Mouse (Mus musculus) thymus, adult 2 months (tissue): ENCODE measurements around the gene Nr1d1. TPM values are rescaled to one million over a fixed set of nuclear protein-coding genes. Genes with fewer than 3 reads are reported as not detected.

Source experiments
- DNase-seq: peaks from one replicate; pipeline ENCODE4 v3.0.0; 2021
- H3K27ac ChIP-seq: fragments of 200-500 bp; 2 replicates; pipeline ENCODE4 v1.5.1; 2012; ENCODE audit warnings: low read length, control low read depth; ENCODE audit not compliant: control insufficient read depth, insufficient read depth
- H3K27me3 ChIP-seq: fragments of 200-500 bp; 2 replicates; pipeline ENCODE4 v1.6.1; 2012; ENCODE audit warnings: mild to moderate bottlenecking, low read length, moderate library complexity, mixed read lengths; ENCODE audit not compliant: control insufficient read depth, insufficient read depth
- H3K36me3 ChIP-seq: fragments of 200-500 bp; 2 replicates; pipeline ENCODE4 v1.6.1; 2012; ENCODE audit warnings: mild to moderate bottlenecking, low read length, moderate library complexity; ENCODE audit not compliant: control insufficient read depth, insufficient read depth
- H3K4me1 ChIP-seq: fragments of 200-500 bp; replicated peaks from 2 replicates; pipeline ENCODE4 v1.6.1; 2012; ENCODE audit warnings: low read length; ENCODE audit not compliant: control insufficient read depth, insufficient read depth
- H3K4me3 ChIP-seq: fragments of 200-500 bp; 2 replicates; pipeline ENCODE4 v1.5.1; 2012; ENCODE audit warnings: mild to moderate bottlenecking, low read length, control low read depth, moderate library complexity; ENCODE audit not compliant: control insufficient read depth, insufficient read depth
- CTCF ChIP-seq: fragments of 200-500 bp; IDR thresholded peaks from 2 replicates; pipeline ENCODE4 v1.5.1; 2012; ENCODE audit warnings: mild to moderate bottlenecking, control low read depth, low read length, moderate library complexity, borderline replicate concordance; ENCODE audit not compliant: control insufficient read depth, poor library complexity, insufficient read depth; ENCODE audit errors: extremely low read depth
- POLR2A ChIP-seq: fragments of 200-500 bp; IDR thresholded peaks from 2 replicates; pipeline ENCODE4 v1.6.1; 2012; ENCODE audit warnings: mild to moderate bottlenecking, low read length, control low read depth, moderate library complexity; ENCODE audit not compliant: control insufficient read depth, poor library complexity, insufficient read depth; ENCODE audit errors: extremely low read depth
- WGBS: fragments of 180-500 bp; shearing (Covaris S2); methylation state at CpG from one replicate; pipeline ENCODE4 v1.1.7; 2018; 5-methylcytosine and 5-hydroxymethylcytosine counted together
- polyA plus RNA-seq: library from polyadenylated mRNA; depleted of rRNA; stranded (reverse); fragments of >200 nt; gene quantifications from 2 replicates; pipeline ENCODE4 v1.2.3, GENCODE M21; 2012

The Nr1d1 gene
- polyA plus RNA-seq, 1 experiment = 37.7 TPM

DNA sequence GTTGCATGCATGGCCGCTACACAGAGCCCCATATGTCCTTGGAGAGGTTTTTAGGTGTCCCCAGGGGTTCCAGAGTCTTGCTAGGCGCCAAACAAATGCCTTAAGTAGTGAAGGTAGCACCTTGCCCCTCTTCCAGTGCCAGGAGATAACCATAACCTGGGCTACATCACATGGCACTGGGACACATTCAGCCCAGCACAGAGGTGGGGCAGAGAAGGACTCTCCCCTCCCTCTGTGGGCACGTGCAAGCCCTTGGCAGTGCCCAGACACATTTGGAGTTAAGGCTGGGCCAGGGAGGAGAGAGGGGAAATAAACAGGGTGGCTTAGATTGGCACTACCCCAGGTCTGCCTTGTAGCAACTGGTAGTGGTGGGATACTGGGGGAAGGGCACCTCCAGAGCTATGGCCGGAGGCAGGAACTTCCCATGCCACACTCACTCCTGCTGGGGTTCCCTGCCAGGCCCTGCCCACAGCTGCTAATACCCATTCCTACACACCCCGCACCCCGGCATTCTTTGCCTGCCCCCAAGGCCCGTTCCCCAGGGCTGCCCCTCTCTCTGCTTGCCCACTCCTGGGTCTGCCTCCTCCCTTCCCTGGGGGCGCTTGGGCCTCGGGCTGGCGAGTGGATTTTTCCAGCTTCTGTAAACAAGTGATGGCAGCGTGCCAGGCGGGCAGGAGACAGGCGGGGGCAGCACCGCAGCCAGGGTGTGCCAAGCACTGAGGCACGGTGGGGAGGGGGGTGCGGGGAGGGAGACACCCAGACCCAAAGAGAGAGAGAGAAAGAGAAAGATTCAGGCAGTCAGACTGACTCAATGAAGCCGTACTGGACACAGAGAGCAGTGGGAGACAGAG lies 24.6 kb downstream of the Nr1d1 start:
- no peak for DNase-seq
- Histone ChIP-seq H3K36me3 (no peaks in the 10 kb centered on the region), H3K27ac (no peak overlapping the region), H3K4me1 (peaks cover 56% of the 10 kb centered on the region), H3K4me3 (no peak overlapping the region), H3K27me3 (no peaks in the 10 kb centered on the region)
- TF ChIP-seq CTCF (no peak), POLR2A (no peak)
- 40% methylated on average over 17 of the region's 17 CpGs for WGBS

DNA sequence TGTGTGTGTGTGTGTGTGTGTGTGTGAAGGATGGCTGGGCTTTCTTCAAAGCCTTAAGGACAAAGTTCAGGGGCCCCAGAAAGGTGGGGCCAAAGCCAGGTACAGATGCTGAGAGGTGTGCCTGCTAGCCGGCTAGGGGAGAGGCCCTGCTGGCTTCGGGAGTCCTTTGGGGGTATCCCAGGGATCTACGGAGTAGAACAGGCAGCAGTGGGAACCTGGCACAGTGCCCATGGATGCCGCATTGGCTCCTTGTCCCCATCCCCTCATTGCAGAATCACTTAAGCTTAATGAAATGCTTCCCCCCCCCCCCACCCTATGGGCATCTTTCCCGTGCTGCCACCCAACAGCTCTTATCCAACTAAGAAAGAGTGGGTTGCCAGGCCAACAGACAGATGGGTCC lies 25.4 kb downstream of the Nr1d1 start:
- Histone ChIP-seq H3K4me3 (no peak overlapping the region), H3K4me1 (peaks cover 59% of the 10 kb centered on the region), H3K36me3 (no peaks in the 10 kb centered on the region), H3K27me3 (no peaks in the 10 kb centered on the region), H3K27ac (no peak overlapping the region)
- TF ChIP-seq POLR2A (no peak), CTCF (no peak)
- WGBS = 94% methylated on average over 5 of the region's 5 CpGs
- DNase-seq = no peak

DNA sequence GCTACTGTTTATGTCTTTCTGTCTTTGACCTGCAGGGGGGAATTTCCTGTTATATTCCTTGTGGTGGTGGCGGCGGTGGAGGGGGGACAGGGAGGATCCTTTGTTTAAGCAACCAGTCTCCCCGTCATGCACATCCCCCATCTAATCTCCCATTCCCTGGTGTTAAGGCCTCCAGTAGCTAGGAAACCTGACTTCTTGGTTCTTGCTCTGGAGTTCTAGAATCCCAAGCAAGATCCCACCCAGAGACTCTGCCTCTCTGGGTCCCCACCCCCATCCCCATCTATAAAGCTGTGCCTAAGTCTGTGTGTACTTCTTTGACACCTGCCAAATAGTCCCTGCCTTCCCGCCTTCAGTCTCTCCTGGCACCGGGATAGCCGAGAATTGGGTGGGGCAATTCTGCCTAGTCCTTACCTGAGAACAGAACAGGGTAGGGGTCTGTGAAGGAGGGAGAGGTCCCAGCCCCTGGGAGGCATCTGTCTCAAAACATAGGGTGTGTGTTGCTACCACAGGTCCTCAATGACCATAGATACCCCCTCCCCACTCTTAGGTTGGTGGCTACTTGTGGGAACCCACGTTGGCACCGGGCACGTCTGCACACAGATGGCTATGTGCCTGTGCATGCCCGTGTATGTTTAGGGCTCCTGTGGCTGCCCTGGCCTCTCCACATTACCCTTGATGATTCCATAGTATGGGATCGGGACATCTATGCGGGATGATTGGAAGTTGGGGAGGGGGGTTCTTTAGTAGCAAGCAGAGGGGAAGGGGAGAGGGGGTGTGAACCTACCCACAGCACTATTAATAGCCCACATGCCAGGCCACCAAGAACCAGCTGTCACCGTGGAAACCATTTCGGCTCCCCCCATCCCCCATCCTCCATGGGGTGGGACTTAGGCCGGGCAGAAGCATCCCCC lies 26.4 kb downstream of the Nr1d1 start:
- WGBS = 52% methylated on average over 15 of the region's 15 CpGs
- no peaks in the 10 kb centered on the region for H3K36me3 ChIP-seq
- TF ChIP-seq POLR2A (no peak), CTCF (no peak)
- no peak overlapping the region for H3K27ac ChIP-seq
- no peaks in the 10 kb centered on the region for H3K27me3 ChIP-seq
- DNase-seq = no peak
- H3K4me3 ChIP-seq = no peak overlapping the region
- peaks cover 63% of the 10 kb centered on the region for H3K4me1 ChIP-seq

DNA sequence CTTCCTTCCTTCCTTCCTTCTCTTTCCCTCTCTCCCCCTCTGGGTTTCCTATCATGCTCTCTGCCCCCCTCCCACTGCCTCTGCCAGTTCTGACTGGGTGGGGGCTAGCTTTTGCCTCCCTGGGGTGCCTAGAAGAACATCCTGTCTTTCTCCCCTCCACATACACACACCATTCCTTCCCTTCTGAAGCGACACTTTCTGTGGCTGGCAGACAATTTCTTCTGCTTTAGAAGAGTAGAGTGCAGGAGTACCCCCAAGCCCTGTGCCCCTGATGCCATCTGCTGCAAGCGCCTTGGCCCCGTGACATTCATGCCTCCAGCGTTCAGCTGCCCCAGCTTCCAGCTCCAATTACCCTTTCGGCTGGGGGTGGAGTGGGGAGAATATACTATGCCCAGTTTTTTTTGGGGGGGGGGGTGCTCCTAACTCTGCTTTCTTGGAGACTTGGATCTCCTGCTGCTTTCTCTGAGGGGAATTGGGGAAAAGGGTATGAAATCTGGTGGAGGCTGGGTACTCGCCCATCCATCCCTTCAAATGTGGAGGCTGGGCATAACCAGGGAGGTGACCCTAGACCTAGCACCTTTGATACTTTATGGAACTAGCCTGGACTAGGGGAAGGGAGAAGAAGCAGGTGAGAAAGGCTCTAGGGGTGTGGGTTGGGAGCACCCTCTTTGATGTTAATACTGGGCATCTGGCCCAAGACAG lies 27.2 kb downstream of the Nr1d1 start:
- DNase-seq = no peak
- peak overlapping the region; percentile 70 for H3K27ac ChIP-seq
- peaks cover 67% of the 10 kb centered on the region for H3K4me1 ChIP-seq
- no peaks in the 10 kb centered on the region for H3K36me3 ChIP-seq
- 16% methylated on average over 6 of the region's 6 CpGs for WGBS
- no peaks in the 10 kb centered on the region for H3K27me3 ChIP-seq
- TF ChIP-seq CTCF (no peak), POLR2A (no peak)
- no peak overlapping the region for H3K4me3 ChIP-seq

DNA sequence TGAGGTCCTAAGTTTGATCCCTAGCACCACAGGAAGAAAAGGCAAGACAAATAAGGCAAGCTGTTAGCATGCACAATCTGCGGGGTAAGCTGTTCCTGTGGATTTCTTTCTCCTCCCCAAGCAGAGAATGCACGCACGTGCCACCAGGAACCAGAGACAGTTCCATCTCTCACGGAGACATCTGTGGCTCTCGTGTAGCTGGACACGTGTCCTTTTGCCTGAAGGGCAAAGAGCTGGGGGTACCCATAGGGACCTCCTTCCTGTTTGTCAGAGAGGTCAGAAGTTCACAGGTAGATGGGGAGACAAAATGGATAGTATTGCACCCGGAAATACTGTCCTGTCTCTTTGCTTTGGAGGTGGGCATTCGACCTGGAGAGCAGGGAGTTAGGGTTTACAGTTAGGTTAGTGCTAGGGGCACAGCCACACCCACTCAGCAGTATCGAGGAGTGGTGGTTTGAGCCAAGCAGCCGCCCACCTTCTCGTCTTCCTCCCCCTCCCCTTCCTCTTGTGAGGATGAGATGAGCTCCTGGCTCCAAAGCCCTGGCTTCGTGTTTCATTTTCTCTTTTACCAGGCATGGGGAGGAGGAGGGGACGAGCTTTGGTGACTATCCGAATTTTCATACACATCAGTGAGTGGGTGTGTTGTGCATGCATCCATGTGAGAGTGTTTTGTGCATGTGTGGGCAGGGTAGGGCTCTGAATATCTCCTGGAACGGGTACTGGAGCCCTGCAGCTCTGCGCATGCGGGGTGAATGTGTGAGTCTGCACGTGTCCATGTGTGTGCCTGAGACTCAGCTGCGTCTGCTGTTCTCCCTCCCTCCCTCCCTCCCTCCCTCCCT lies 28.1 kb downstream of the Nr1d1 start:
- TF ChIP-seq CTCF (no peak), POLR2A (0 out of 2 replicates have a peak, but pooled peaks have one; percentile 16)
- DNase-seq = peak; percentile 80
- H3K4me1 ChIP-seq = peaks cover 72% of the 10 kb centered on the region

More for the DNA sequence above, 28.1 kb downstream of the Nr1d1 start:
- H3K4me3 ChIP-seq = peak overlapping the region; percentile 48
- WGBS = 1% methylated on average over 19 of the region's 19 CpGs
- peak overlapping the region; percentile 72 for H3K27ac ChIP-seq
- no peaks in the 10 kb centered on the region for H3K27me3 ChIP-seq
- no peaks in the 10 kb centered on the region for H3K36me3 ChIP-seq
